Mouse (Mus musculus): ENCODE data around the gene Galnt2.

The Galnt2 gene

GRCm38 (mm10) chr8:124290911-124291691 is 59.9 kb downstream of the Galnt2 start:
- no peak for DNase-seq (ENCODE audit: low spot score in 2 of 2)

GRCm38 (mm10) chr8:124291693-124292092 is 60.5 kb downstream of the Galnt2 start:
- no peak for DNase-seq (ENCODE audit: low spot score in 2 of 2)

GRCm38 (mm10) chr8:124292965-124293364 is 61.8 kb downstream of the Galnt2 start:
- no peak for DNase-seq (ENCODE audit: low spot score in 2 of 2)

GRCm38 (mm10) chr8:124294425-124294824 is 63.2 kb downstream of the Galnt2 start:
- no peak for DNase-seq (ENCODE audit: low spot score in 2 of 2)

GRCm38 (mm10) chr8:124294900-124295299 is 63.7 kb downstream of the Galnt2 start:
- no peak for DNase-seq (ENCODE audit: low spot score in 2 of 2)

- no peak for DNase-seq (ENCODE audit: low spot score in 2 of 2)
Observed at GRCm38 (mm10) chr8:124295357-124295756, 64.2 kb downstream of the Galnt2 start.

- no peak for DNase-seq (ENCODE audit: low spot score in 2 of 2)
Observed at GRCm38 (mm10) chr8:124301512-124301911, 70.3 kb downstream of the Galnt2 start.

GRCm38 (mm10) chr8:124301935-124302555 is 70.9 kb downstream of the Galnt2 start:
- no peak for DNase-seq (ENCODE audit: low spot score in 2 of 2)

GRCm38 (mm10) chr8:124303211-124303902 is 72.2 kb downstream of the Galnt2 start:
- DNase-seq (ENCODE audit: low spot score in 2 of 2), result no peak

- DNase-seq (ENCODE audit: low spot score in 2 of 2), result no peak
Observed at GRCm38 (mm10) chr8:124304141-124304540, 73.0 kb downstream of the Galnt2 start.

GRCm38 (mm10) chr8:124306574-124306973 is 75.4 kb downstream of the Galnt2 start:
- no peak for DNase-seq (ENCODE audit: low spot score in 2 of 2)

- no peak for DNase-seq (ENCODE audit: low spot score in 2 of 2)
Observed at GRCm38 (mm10) chr8:124307700-124308099, 76.5 kb downstream of the Galnt2 start.

GRCm38 (mm10) chr8:124310509-124310908 is 79.3 kb downstream of the Galnt2 start:
- no peak for DNase-seq (ENCODE audit: low spot score in 2 of 2)

- no peak for DNase-seq (ENCODE audit: low spot score in 2 of 2)
Observed at GRCm38 (mm10) chr8:124311111-124311510, 79.9 kb downstream of the Galnt2 start.

GRCm38 (mm10) chr8:124311723-124312122 is 80.5 kb downstream of the Galnt2 start:
- no peak for DNase-seq (ENCODE audit: low spot score in 2 of 2)

- DNase-seq (ENCODE audit: low spot score in 2 of 2), result no peak
Observed at GRCm38 (mm10) chr8:124312228-124312627, 81.0 kb downstream of the Galnt2 start.

- no peak for DNase-seq (ENCODE audit: low spot score in 2 of 2)
Observed at GRCm38 (mm10) chr8:124314803-124315202, 83.6 kb downstream of the Galnt2 start.

GRCm38 (mm10) chr8:124316466-124317136 is 85.4 kb downstream of the Galnt2 start:
- no peak for DNase-seq (ENCODE audit: low spot score in 2 of 2)

GRCm38 (mm10) chr8:124317191-124317682 is 86.0 kb downstream of the Galnt2 start:
- no peak for DNase-seq (ENCODE audit: low spot score in 2 of 2)

GRCm38 (mm10) chr8:124317821-124318220 is 86.6 kb downstream of the Galnt2 start:
- DNase-seq (ENCODE audit: low spot score in 2 of 2), result no peak

GRCm38 (mm10) chr8:124318612-124319315 is 87.6 kb downstream of the Galnt2 start:
- DNase-seq (ENCODE audit: low spot score in 2 of 2), result no peak

All from frontal cortex, postnatal 10 days (tissue).